Mouse (Mus musculus) neural tube, embryonic 11.5 days (tissue): Measurements from ENCODE around the gene Arnt. TPM values are rescaled to one million over a fixed set of nuclear protein-coding genes. Genes with fewer than 3 reads are reported as not detected.

Experiments used
- ATAC-seq: fragments of 200-750 bp; cut with Nextera tagmentation; 2 replicates; pipeline ENCODE4 v1.8.0; 2017; ENCODE audit warnings: moderate number of reproducible peaks, mild to moderate bottlenecking, moderate TSS enrichment, moderate library complexity; ENCODE audit not compliant: insufficient read depth, low FRiP score, low TSS enrichment
- DNase-seq: peaks from one replicate; pipeline ENCODE4 v3.0.0-alpha.2; 2015; ENCODE audit warnings: low spot score
- H3K27ac ChIP-seq: fragments of 300-500 bp; sonication (generic); 2 replicates; pipeline ENCODE4 v1.5.1; 2014; ENCODE audit warnings: low read depth, mild to moderate bottlenecking, low read length
- H3K27me3 ChIP-seq: fragments of 300-500 bp; sonication (generic); 2 replicates; pipeline ENCODE4 v1.6.1; 2014; ENCODE audit warnings: mild to moderate bottlenecking, low read length, mixed read lengths; ENCODE audit not compliant: control insufficient read depth, insufficient read depth
- H3K36me3 ChIP-seq: fragments of 300-500 bp; sonication (generic); 2 replicates; pipeline ENCODE4 v1.6.1; 2014; ENCODE audit warnings: mild to moderate bottlenecking, low read length, moderate library complexity, mixed read lengths; ENCODE audit not compliant: control insufficient read depth, insufficient read depth
- H3K4me1 ChIP-seq: fragments of 300-500 bp; sonication (generic); 2 replicates; pipeline ENCODE4 v1.6.1; 2014; ENCODE audit warnings: low read length, mixed read lengths; ENCODE audit not compliant: control insufficient read depth, insufficient read depth
- H3K4me2 ChIP-seq: fragments of 300-500 bp; sonication (generic); 2 replicates; pipeline ENCODE4 v1.6.1; 2014; ENCODE audit warnings: low read depth, mild to moderate bottlenecking, moderate library complexity
- H3K4me3 ChIP-seq: fragments of 300-500 bp; sonication (generic); 2 replicates; pipeline ENCODE4 v1.5.1; 2014; ENCODE audit warnings: low read depth, low read length
- H3K9ac ChIP-seq: fragments of 300-500 bp; sonication (generic); 2 replicates; pipeline ENCODE4 v1.6.1; 2014; ENCODE audit warnings: mild to moderate bottlenecking, low read length
- H3K9me3 ChIP-seq: fragments of 300-500 bp; sonication (generic); 2 replicates; pipeline ENCODE4 v1.6.1; 2016; ENCODE audit warnings: low read length; ENCODE audit not compliant: control insufficient read depth
- WGBS: fragments of 180-500 bp; shearing (Covaris S2); extraction: QIAGEN DNeasy Blood & Tissue Kit; methylation state at CpG from one replicate; pipeline ENCODE4 v1.1.7; 2014; 5-methylcytosine and 5-hydroxymethylcytosine counted together
- polyA plus RNA-seq: library from polyadenylated mRNA; unstranded; fragments of >200 nt; fragmentation: Nextera tagmentation; extraction: Ambion mirVana; gene quantifications from 2 replicates; pipeline ENCODE4 v1.2.1, GENCODE M21; 2014

Arnt gene
- polyA plus RNA-seq, 1 experiment from 2014 or later, result 27.2 TPM

GRCm38 (mm10) chr3:95542171-95542570, 108.0 kb downstream of the Arnt start:
- no peak overlapping the region for H3K27ac ChIP-seq
- no peaks in the 10 kb centered on the region for H3K36me3 ChIP-seq
- no peak for ATAC-seq
- H3K9ac ChIP-seq, result no peak overlapping the region
- no peaks in the 10 kb centered on the region for H3K9me3 ChIP-seq
- no peak for DNase-seq
- H3K4me1 ChIP-seq, result no peaks in the 10 kb centered on the region
- H3K4me2 ChIP-seq, result no peak overlapping the region
- H3K4me3 ChIP-seq, result no peak overlapping the region
- no peaks in the 10 kb centered on the region for H3K27me3 ChIP-seq

DNA sequence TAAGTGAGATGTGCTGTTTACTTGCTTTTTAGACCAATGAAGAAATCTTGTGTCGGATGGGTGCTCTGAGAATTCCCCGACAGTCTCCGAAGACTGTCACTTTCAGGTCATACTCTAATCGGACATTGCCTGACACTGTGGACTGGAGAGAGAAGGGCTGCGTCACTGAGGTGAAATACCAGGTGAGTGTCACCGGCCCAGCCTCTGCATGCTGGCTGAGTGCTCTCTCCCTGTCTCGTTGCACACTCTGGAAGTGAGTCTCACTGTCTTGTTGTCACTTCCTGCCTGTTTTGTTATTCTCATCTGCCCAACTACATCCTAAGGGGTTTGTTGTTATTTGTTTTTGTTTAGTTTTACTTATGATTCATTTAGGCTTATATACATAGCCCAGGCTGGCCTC, 108.8 kb downstream of the Arnt start:
- Histone ChIP-seq H3K9ac (no peak overlapping the region; the same call in 1 of the 2 replicates), H3K4me3 (no peak overlapping the region), H3K4me1 (no peaks in the 10 kb centered on the region), H3K27me3 (no peaks in the 10 kb centered on the region), H3K27ac (no peak overlapping the region), H3K36me3 (no peaks in the 10 kb centered on the region), H3K4me2 (no peak overlapping the region), H3K9me3 (no peaks in the 10 kb centered on the region)
- WGBS, result 81% methylated on average over 7 of the region's 7 CpGs
- DNase-seq, result no peak
- no peak for ATAC-seq

Other genes starting within 250 kb of the Arnt start
- 4.7 and 4.8 TPM in 2 replicates for gene Gabpb2, start 216.5 kb upstream of the Arnt start, polyA plus RNA-seq
- 104 and 109 TPM in 2 replicates for gene Cdc42se1, start 205.7 kb upstream of the Arnt start, polyA plus RNA-seq
- gene Mllt11, start 202.2 kb upstream of the Arnt start, polyA plus RNA-seq, result 173 and 176 TPM in 2 replicates
- 0.33 TPM in 1 of 2 replicates, not detected in the other for gene Gm128, start 192.8 kb upstream of the Arnt start, polyA plus RNA-seq
- 0.31 and 0.54 TPM in 2 replicates for gene Bnipl, start 183.2 kb upstream of the Arnt start, polyA plus RNA-seq
- gene Mindy1, start 153.0 kb upstream of the Arnt start, polyA plus RNA-seq, result 46.1 and 48.1 TPM in 2 replicates
- 32.4 and 32.9 TPM in 2 replicates for gene Prune1, start 152.3 kb upstream of the Arnt start, polyA plus RNA-seq
- 1.2 TPM in 2 replicates for gene Anxa9, start 127.2 kb upstream of the Arnt start, polyA plus RNA-seq
- 107 and 109 TPM in 2 replicates for gene Cers2, start 119.6 kb upstream of the Arnt start, polyA plus RNA-seq
- gene Setdb1, start 77.2 kb upstream of the Arnt start, polyA plus RNA-seq, result 67.1 and 68.7 TPM in 2 replicates
- not detected in 2 replicates for gene 4930558C23Rik, start 31.5 kb upstream of the Arnt start, polyA plus RNA-seq
- gene Ctsk, start 64.9 kb downstream of the Arnt start, polyA plus RNA-seq, result 7.3 and 8.4 TPM in 2 replicates
- gene Ctss, start 92.4 kb downstream of the Arnt start, polyA plus RNA-seq, result 8.3 and 8.8 TPM in 2 replicates
- gene Hormad1, start 125.3 kb downstream of the Arnt start, polyA plus RNA-seq, result not detected in 2 replicates
- gene Golph3l, start 154.5 kb downstream of the Arnt start, polyA plus RNA-seq, result 41.2 and 41.5 TPM in 2 replicates
- 84.4 TPM in 2 replicates for gene Ensa, start 190.6 kb downstream of the Arnt start, polyA plus RNA-seq
- 75.7 and 79.4 TPM in 2 replicates for gene Mcl1, start 224.4 kb downstream of the Arnt start, polyA plus RNA-seq